Mouse (Mus musculus) kidney, adult 2 months (tissue): ENCODE data around the gene Snupn.

ENCODE experiments used
- CTCF ChIP-seq: fragments of 200-500 bp; conservative IDR thresholded peaks from 2 replicates; pipeline ENCODE4 v1.5.1; 2011; ENCODE audit warnings: low read depth, mild to moderate bottlenecking, control low read depth, low read length, moderate library complexity, mixed read lengths; ENCODE audit not compliant: insufficient read depth, insufficient read length
- POLR2A ChIP-seq: fragments of 200-500 bp; IDR thresholded peaks from one replicate; pipeline ENCODE4 v1.6.1; 2011; ENCODE audit warnings: low read depth, low read length, control low read depth

DNA sequence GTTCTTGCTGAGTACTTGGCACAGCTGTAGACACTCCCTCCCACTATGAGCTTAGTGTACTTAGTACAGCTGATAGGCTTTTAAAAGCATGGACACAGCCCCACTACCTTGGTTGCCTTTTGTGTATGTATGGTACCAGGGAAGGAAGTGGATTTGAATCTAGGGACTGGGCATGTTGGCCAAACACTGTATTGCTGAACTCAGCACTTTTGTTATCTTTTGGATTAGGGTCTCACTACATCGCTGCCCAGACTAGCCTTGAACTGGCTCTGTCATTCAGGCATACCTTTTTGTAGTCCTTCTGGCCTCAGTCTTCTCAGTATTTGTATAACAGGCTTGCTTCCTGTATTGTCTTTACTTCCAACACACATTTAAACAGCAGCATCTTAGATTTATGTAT lies 20.1 kb upstream of the Snupn start:
- no peak for TF ChIP-seq CTCF
- no peak for TF ChIP-seq POLR2A
